Mouse (Mus musculus): ENCODE measurements around the gene Ube4b.
"Not testable (repeated sequence)": the region's sequence is repeated elsewhere in the genome, so short reads cannot be mapped to it uniquely, and the experiment has no call there.

Gene Ube4b

DNA sequence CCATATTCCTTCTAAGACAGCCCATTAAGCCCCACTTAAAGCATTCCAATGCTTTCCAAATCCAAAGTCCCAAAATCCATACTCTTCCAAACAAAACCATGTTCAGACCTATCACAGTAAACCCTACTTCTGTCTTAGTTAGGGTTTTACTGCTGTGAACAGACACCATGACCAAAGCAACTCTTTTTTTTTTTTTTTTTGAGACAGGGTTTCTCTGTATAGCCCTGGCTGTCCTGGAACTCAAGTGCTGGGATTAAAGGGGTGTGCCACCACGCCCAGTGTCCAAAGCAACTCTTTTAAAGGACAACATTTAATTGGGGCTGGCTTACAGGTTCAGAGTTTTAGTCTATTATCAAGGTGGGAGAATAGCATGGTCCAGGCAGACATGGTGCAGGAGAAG, 5.3 kb upstream of the Ube4b start:
- in situ Hi-C loops (cut with MboI) = not testable (repeated sequence)

DNA sequence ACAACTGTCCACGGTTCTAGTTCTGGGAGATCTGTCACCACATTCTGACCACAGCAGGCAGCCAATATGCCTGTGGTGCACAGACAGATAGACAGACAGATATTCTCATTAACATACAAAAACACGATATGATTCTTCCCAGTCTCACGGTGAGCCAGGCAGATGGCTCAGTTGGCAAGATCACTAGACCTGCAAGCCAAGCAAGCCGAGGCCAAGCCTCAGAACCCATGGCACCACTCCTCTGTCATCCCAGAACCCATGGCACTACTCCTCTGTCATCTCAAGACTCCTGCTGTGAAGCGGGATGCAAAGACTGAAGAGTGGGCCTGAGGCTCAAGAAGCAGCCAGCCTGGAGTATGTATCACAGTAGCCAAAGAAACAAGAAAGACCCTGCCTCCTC, 3.0 kb upstream of the Ube4b start:
- in situ Hi-C loops (cut with MboI) = no loop called here

DNA sequence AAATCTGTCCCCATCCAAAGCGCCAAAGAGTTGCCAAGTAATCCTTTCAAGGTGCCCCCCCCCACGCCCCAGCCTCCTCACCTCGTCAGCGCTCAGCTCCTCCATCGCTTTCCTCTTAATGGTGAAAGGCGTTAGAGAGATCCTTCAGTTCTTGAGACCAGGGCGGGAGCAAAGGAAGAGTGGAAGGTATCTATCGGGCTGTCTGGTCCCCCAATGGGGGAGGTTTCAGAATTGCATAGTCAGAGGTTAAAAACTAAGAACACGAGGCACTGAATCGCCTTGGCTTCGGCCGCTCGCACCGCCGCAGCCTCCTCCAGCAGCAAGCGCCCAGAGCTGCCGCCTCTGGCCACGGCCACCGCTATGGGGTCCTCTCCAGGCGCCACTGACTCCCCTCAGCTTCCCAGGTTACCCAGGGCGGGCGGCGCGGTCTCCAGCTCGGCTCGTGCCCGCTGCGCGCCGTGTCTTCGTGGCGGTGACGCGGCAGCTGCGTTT, 702 bp downstream of the Ube4b start:
- in situ Hi-C loops (cut with MboI) = no loop called here

DNA sequence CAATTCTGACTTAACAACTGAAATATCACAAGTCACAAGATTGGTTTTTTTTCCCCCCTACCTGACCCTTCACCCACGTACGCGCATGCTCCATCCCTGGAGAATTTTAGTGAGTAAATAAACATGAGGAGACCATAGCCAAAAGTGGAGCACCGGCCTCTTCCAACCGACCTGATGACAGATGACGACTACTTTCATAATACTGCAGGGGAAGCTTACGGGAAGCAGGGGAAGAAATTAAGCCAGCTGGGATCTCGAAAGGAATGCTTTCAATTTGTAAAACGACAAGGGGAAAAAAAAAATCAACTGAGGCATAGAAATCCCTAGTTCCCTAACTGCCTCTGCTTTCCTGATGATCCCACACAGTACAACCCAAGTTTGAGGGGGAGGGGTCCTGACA, 1.8 kb downstream of the Ube4b start:
- in situ Hi-C loops (cut with MboI) = no loop called here

GRCm38 (mm10) chr4:149417854-149418365, 8.6 kb downstream of the Ube4b start:
- in situ Hi-C loops (cut with MboI) = no loop called here

GRCm38 (mm10) chr4:149416986-149417385, 9.6 kb downstream of the Ube4b start:
- in situ Hi-C loops (cut with MboI) = no loop called here

- in situ Hi-C loops (cut with MboI) = no loop called here
Observed at GRCm38 (mm10) chr4:149416417-149416816, 10.1 kb downstream of the Ube4b start.

- in situ Hi-C loops (cut with MboI) = no loop called here
Observed at GRCm38 (mm10) chr4:149415651-149416169, 10.8 kb downstream of the Ube4b start.

- in situ Hi-C loops (cut with MboI) = no loop called here
Observed at GRCm38 (mm10) chr4:149414259-149414658, 12.3 kb downstream of the Ube4b start.

DNA sequence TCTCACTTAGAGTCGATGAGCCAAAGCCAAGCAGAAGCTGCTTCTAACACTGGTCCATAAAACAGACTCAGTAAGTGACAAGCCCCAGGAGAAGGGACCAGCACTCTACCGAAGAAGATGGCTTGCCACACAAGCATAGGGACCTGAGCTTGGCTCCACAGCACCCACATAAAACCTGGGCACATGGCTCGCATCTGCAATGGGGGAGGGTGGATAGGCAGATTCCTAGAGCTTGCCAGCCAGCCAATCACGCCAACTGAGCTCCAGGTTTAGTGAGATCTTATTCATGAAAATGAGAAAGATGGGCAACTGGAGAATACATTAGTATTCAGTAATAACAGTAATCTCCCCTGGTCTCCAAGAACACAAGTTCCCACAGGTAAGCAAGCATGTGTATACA, 16.8 kb downstream of the Ube4b start:
- in situ Hi-C loops (cut with MboI) = no loop called here

GRCm38 (mm10) chr4:149408331-149408730, 18.2 kb downstream of the Ube4b start:
- in situ Hi-C loops (cut with MboI) = no loop called here

GRCm38 (mm10) chr4:149407461-149407860, 19.1 kb downstream of the Ube4b start:
- in situ Hi-C loops (cut with MboI) = no loop called here

- in situ Hi-C loops (cut with MboI) = no loop called here
Observed at GRCm38 (mm10) chr4:149405713-149406443, 20.7 kb downstream of the Ube4b start.

GRCm38 (mm10) chr4:149404640-149405465, 21.7 kb downstream of the Ube4b start:
- in situ Hi-C loops (cut with MboI) = no loop called here

DNA sequence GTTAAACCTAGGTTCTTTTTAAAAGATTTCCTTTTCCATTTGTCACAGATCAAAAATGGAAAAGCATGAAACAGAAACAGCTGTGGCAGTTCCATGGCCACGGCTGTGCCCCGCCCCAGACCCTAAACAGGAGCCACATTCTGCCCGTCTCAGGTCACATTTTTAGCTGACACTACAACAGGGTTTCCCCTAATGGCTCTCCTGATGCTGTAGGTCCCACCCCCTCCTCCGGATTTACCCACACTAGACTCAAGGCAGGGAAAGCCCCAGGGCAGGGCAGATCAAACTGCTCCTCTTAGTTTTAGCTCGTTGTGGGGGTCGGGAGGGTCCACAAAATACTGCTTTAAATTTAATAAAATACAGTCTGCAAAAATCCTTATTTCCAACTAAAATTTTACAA, 23.5 kb downstream of the Ube4b start:
- in situ Hi-C loops (cut with MboI) = no loop called here

DNA sequence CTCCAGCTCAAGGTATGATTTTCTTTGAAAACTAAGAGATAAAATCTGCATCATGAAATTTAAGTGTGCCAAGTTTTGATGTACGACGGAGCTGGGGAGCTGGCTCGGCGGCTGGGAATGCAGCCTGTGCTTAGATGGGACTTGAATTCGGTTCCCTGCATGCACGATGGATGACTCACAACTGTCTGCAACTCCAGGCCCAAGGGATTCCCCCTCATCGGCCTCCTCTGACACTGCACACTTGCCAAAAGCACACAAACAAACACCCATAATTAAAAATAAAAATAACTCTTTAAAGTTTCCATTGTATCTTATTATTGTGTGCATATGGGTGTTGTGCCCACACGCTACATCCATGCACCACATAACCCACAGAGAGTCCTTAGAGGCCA, 25.0 kb downstream of the Ube4b start:
- in situ Hi-C loops (cut with MboI) = no loop called here

DNA sequence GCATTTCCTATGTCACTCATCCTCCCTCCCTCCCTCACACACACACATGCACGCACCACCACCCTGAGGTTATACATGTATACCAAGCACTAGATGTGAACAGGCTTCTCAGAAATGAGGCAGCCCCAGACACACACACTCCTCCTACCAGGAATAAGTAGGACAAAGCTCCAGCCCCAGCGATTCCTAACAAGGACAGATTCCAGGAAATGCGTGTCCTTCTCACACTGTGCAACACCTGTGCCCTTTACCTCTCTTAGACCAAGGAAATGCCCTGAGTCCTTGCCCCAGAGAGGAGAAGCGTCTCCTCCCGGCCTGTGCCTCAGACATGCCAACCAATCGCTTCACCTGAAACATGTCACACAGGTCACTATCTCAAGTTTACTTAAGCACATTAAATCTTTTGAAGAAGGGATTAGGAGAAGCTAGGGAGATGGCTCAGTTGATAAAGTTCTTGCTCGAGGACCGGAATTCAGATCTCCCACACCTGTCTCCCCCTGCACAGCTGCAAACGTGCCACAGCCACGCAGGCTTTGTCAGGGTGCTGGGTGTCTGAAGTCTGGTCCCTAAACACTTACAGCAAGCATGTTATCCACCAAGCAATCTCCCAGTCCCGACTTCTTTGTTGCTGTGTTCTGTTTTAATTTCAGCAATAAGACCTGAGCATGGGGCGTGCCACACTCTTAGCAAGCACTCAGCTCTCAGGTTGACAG, 25.5 kb downstream of the Ube4b start:
- in situ Hi-C loops (cut with MboI) = no loop called here

- in situ Hi-C loops (cut with MboI) = no loop called here
Observed at GRCm38 (mm10) chr4:149399331-149399910, 27.1 kb downstream of the Ube4b start.

GRCm38 (mm10) chr4:149398181-149398735, 28.3 kb downstream of the Ube4b start:
- in situ Hi-C loops (cut with MboI) = no loop called here

GRCm38 (mm10) chr4:149396433-149397306, 29.9 kb downstream of the Ube4b start:
- in situ Hi-C loops (cut with MboI) = no loop called here

Measured in mature B cell (primary cell).